Mouse (Mus musculus) brain, embryonic 14.5 days (tissue): ENCODE data around the gene Fry.

Experiments
- CTCF ChIP-seq: fragments of 200-500 bp; IDR thresholded peaks from 2 replicates; pipeline ENCODE4 v1.5.1; 2012; ENCODE audit warnings: inconsistent platforms, mild to moderate bottlenecking, moderate library complexity, borderline replicate concordance; ENCODE audit not compliant: insufficient read depth, insufficient read length; ENCODE audit errors: extremely low read depth
- POLR2A ChIP-seq: fragments of 200-500 bp; IDR thresholded peaks from 2 replicates; pipeline ENCODE4 v1.6.1; 2012; ENCODE audit warnings: mild to moderate bottlenecking, inconsistent platforms, borderline replicate concordance; ENCODE audit not compliant: poor library complexity, insufficient read depth, insufficient read length, severe bottlenecking; ENCODE audit errors: extremely low read depth

DNA sequence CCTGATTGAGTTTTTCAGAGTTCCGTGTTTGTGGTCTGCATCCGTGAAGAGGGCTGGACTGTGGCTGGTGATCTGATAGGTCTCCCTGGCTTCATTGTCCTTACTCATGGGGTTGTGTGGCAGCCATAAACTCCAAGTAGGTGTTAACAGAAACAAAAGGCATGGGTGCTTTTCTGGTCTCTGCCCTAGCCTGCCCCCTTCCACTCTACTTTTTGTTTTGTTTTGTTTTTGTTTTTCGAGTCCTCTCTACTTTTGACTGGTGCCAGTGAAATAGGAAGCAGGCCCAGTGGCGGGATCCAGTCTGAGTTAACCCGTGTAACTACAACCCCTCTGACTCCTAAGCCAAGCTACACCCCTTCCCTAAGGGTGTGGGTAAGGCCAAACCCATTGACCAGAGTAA lies 48.4 kb downstream of the Fry start:
- TF ChIP-seq POLR2A (no peak), CTCF (no peak)
